Mouse (Mus musculus): ENCODE measurements at regions not wholly inside any gene's neighbourhood (a gene's known extent, or its start where the extent isn't known, plus 50 kb on each side); places are given as distances from the start of the nearest gene placed in this dataset.

GRCm38 (mm10) chr7:130036845-130037572 lies 445.3 kb downstream of the Wdr11 start:
- 64% methylated on average over 8 of the region's 8 CpGs for WGBS
- Histone ChIP-seq H3K27ac (replicated peaks) (no peak overlapping the region), H3K27me3 (no peaks in the 10 kb centered on the region), H3K36me3 (no peaks in the 10 kb centered on the region), H3K4me1 (no peaks in the 10 kb centered on the region), H3K9me3 (no peaks in the 10 kb centered on the region), H3K4me3 (no peak overlapping the region), H3K9ac (replicated peaks) (no peak overlapping the region), H3K4me2 (replicated peaks) (no peak overlapping the region)
- no peak for ATAC-seq (replicated peaks)

GRCm38 (mm10) chr7:130037573-130037925 lies 445.9 kb downstream of the Wdr11 start:
- WGBS = 71% methylated on average over 4 of the region's 4 CpGs

DNA sequence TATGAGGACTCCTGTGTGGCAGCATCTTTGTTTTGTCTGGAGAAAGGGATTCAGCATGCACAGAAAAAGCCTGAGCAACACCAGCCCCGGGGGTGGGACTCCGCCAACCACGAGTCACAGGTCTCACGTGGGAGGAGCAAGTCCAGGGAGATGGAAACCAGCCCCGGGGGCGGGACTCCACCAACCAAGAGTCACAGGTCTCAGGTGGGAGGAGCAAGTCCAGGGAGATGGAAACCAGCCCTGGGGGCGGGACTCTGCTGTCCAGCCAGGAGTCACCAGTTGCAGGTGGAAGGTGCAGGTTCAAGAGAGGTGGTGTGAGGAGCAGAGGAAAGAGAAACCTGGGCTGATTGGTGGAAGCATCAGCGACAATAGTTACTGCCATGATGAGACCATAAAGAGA lies 448.9 kb downstream of the Wdr11 start:
- H3K4me3 ChIP-seq = no peak overlapping the region
- no peak overlapping the region for H3K9ac ChIP-seq (replicated peaks)
- H3K27me3 ChIP-seq = no peaks in the 10 kb centered on the region
- no peaks in the 10 kb centered on the region for H3K4me1 ChIP-seq
- no peak for ATAC-seq (replicated peaks)
- WGBS = 85% methylated on average over 8 of the region's 8 CpGs
- no peaks in the 10 kb centered on the region for H3K36me3 ChIP-seq
- H3K27ac ChIP-seq (replicated peaks) = no peak overlapping the region
- no peak overlapping the region for H3K4me2 ChIP-seq (replicated peaks)
- H3K9me3 ChIP-seq = no peaks in the 10 kb centered on the region

More at GRCm38 (mm10) chr7:130037573-130037925, 445.9 kb downstream of the Wdr11 start:
- H3K4me1 ChIP-seq = no peaks in the 10 kb centered on the region
- H3K27me3 ChIP-seq = no peaks in the 10 kb centered on the region
- H3K27ac ChIP-seq (replicated peaks) = no peak overlapping the region
- no peak overlapping the region for H3K9ac ChIP-seq (replicated peaks)
- H3K4me3 ChIP-seq = no peak overlapping the region
- no peak for ATAC-seq (replicated peaks)
- no peaks in the 10 kb centered on the region for H3K36me3 ChIP-seq
- H3K9me3 ChIP-seq = no peaks in the 10 kb centered on the region
- no peak overlapping the region for H3K4me2 ChIP-seq (replicated peaks)

GRCm38 (mm10) chr7:130041402-130041965 lies 449.8 kb downstream of the Wdr11 start:
- Histone ChIP-seq H3K27me3 (no peaks in the 10 kb centered on the region), H3K27ac (replicated peaks) (no peak overlapping the region), H3K4me3 (no peak overlapping the region), H3K4me2 (replicated peaks) (no peak overlapping the region), H3K36me3 (no peaks in the 10 kb centered on the region), H3K9ac (replicated peaks) (no peak overlapping the region), H3K4me1 (no peaks in the 10 kb centered on the region), H3K9me3 (no peaks in the 10 kb centered on the region)
- no peak for ATAC-seq (replicated peaks)
- WGBS = 86% methylated on average over 11 of the region's 11 CpGs

DNA sequence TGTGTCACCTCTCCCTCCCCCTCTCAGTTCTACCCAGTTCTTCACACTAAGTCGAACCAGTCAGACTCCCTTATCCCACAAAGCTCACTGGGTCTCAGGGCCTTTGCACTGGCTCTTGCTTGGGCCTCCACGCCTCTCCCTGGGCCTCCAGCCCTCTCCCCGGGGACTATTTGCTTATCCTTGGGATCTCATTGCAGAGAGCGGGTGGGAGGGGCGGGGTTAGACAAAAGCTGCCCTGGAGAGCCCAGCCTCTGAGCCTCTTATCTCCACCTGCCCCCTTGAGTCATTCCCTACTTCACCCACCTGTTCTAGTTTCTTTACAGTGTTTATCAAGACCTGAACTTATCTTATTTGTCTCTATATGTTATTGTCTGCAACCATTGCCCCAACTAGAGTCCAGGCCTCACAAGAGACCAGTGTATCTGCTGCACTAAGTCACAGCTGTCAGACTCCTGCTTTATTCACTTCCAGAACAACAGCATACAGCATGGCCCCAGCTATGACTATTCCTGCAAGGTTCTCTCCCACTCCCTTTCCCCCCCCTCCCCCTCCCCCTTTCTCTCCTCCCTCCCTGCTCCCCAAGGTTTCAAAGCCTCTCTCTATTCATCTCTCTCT lies 450.7 kb downstream of the Wdr11 start:
- no peak overlapping the region for H3K9ac ChIP-seq (replicated peaks)

GRCm38 (mm10) chr7:130043397-130044234 lies 452.0 kb downstream of the Wdr11 start:
- Histone ChIP-seq H3K27ac (replicated peaks) (no peak overlapping the region), H3K4me3 (no peak overlapping the region), H3K4me1 (no peaks in the 10 kb centered on the region), H3K4me2 (replicated peaks) (no peak overlapping the region), H3K27me3 (no peaks in the 10 kb centered on the region), H3K9me3 (no peaks in the 10 kb centered on the region), H3K36me3 (no peaks in the 10 kb centered on the region), H3K9ac (replicated peaks) (no peak overlapping the region)
- ATAC-seq (replicated peaks) = no peak
- 71% methylated on average over 21 of the region's 21 CpGs for WGBS

More for the DNA sequence above, 450.7 kb downstream of the Wdr11 start:
- Histone ChIP-seq H3K4me3 (no peak overlapping the region), H3K9me3 (no peaks in the 10 kb centered on the region), H3K27ac (replicated peaks) (no peak overlapping the region), H3K4me2 (replicated peaks) (no peak overlapping the region), H3K36me3 (no peaks in the 10 kb centered on the region), H3K4me1 (no peaks in the 10 kb centered on the region), H3K27me3 (no peaks in the 10 kb centered on the region)
- WGBS = 55% methylated on average over 5 of the region's 5 CpGs
- ATAC-seq (replicated peaks) = no peak

GRCm38 (mm10) chr7:130044235-130044553 lies 452.5 kb downstream of the Wdr11 start:
- Histone ChIP-seq H3K27ac (replicated peaks) (no peak overlapping the region), H3K9ac (replicated peaks) (no peak overlapping the region), H3K4me1 (no peaks in the 10 kb centered on the region), H3K9me3 (no peaks in the 10 kb centered on the region), H3K4me2 (replicated peaks) (no peak overlapping the region), H3K4me3 (no peak overlapping the region), H3K36me3 (no peaks in the 10 kb centered on the region), H3K27me3 (no peaks in the 10 kb centered on the region)
- WGBS = 92% methylated on average over 6 of the region's 6 CpGs
- no peak for ATAC-seq (replicated peaks)

DNA sequence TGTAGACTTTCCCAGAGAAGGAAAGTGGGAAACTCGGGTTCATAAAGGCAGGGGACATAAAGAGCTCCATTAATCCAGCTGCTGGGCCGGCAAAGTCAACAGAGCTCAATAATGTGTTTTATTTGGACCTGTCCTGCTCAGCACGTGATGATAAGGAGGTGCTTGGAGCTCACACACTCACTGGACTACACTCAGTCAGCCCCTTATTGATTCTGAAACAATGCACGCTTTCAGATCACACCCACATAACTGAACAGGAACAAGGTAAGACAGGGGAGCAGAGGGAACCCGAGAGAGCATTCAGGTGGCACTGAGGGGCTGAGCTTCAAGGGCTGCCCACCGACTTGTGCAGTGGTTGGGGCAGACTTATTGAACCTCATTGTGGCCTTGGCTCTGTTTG lies 452.9 kb downstream of the Wdr11 start:
- WGBS = 69% methylated on average over 6 of the region's 6 CpGs
- Histone ChIP-seq H3K4me2 (replicated peaks) (no peak overlapping the region), H3K4me3 (no peak overlapping the region), H3K4me1 (no peaks in the 10 kb centered on the region), H3K27ac (replicated peaks) (no peak overlapping the region), H3K36me3 (no peaks in the 10 kb centered on the region), H3K9me3 (no peaks in the 10 kb centered on the region), H3K27me3 (no peaks in the 10 kb centered on the region), H3K9ac (replicated peaks) (no peak overlapping the region)
- ATAC-seq (replicated peaks) = no peak

GRCm38 (mm10) chr7:130046086-130046485 lies 454.4 kb downstream of the Wdr11 start:
- ATAC-seq (replicated peaks) = no peak
- WGBS = 60% methylated on average over 2 of the region's 2 CpGs
- H3K4me1 ChIP-seq = no peaks in the 10 kb centered on the region
- no peak overlapping the region for H3K4me2 ChIP-seq (replicated peaks)
- H3K27ac ChIP-seq (replicated peaks) = no peak overlapping the region
- H3K36me3 ChIP-seq = no peaks in the 10 kb centered on the region
- no peaks in the 10 kb centered on the region for H3K27me3 ChIP-seq
- H3K4me3 ChIP-seq = no peak overlapping the region
- H3K9ac ChIP-seq (replicated peaks) = no peak overlapping the region
- H3K9me3 ChIP-seq = no peaks in the 10 kb centered on the region

DNA sequence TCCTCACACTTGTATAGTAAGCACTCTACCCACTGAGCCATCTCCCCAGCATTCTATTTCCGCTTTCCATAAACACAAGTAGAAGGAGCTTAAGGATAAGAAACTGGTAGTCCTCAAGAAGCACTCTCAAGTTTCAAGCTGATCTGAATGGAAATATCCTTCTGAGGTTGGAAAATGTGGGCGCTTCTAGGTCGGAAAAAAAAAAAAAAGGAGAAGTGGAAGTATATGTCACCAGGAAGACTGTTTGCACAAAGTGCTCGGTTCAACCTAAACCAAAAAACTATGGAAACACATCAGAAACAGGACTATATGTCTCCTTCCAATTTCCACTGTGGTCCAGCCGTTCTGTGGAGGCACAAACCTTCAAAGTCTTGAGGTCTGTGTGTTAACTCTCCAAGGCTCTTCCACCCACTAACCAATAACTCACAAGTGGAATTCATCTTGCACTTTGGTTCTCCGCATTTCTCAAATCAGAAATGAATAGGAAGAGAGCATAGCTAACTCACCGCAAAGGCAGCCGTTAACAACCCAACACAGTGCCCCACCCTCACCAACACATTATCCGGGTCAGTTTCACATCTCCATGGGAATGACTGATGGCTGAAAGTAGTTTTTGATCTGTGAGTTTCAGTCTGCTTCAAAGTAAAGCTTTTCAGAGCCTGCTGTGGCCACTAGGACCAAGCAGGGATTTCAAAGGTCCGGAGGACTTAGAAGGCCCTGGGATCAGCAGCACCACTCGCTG lies 455.8 kb downstream of the Wdr11 start:
- Histone ChIP-seq H3K27ac (replicated peaks) (no peak overlapping the region), H3K9ac (replicated peaks) (no peak overlapping the region), H3K27me3 (no peaks in the 10 kb centered on the region), H3K4me2 (replicated peaks) (no peak overlapping the region), H3K36me3 (no peaks in the 10 kb centered on the region), H3K4me1 (no peaks in the 10 kb centered on the region), H3K9me3 (no peaks in the 10 kb centered on the region), H3K4me3 (no peak overlapping the region)
- no peak for ATAC-seq (replicated peaks)
- WGBS = 46% methylated on average over 11 of the region's 11 CpGs

- Histone ChIP-seq H3K36me3 (no peaks in the 10 kb centered on the region), H3K9me3 (no peaks in the 10 kb centered on the region), H3K27ac (replicated peaks) (no peak overlapping the region), H3K4me3 (no peak overlapping the region), H3K9ac (replicated peaks) (no peak overlapping the region), H3K27me3 (no peaks in the 10 kb centered on the region), H3K4me1 (no peaks in the 10 kb centered on the region), H3K4me2 (replicated peaks) (no peak overlapping the region)
- 12% methylated on average over 6 of the region's 6 CpGs for WGBS
- ATAC-seq (replicated peaks) = no peak
Observed at GRCm38 (mm10) chr7:130048106-130048772, 456.6 kb downstream of the Wdr11 start.
